Mouse (Mus musculus) adipocyte (in vitro differentiated cells): ENCODE results near the gene Ccdc191.

Source experiments
- DNase-seq: peaks from one replicate; pipeline ENCODE4 v3.0.0-alpha.2; 2016; ENCODE audit warnings: low spot score

The Ccdc191 gene

GRCm38 (mm10) chr16:43889208-43890004 lies at the start of gene Ccdc191:
Gene Ccdc191 (plus strand): TSS chr16:43889800.
- peak; percentile 100 for DNase-seq

GRCm38 (mm10) chr16:43841236-43841635 lies 48.4 kb upstream of the Ccdc191 start:
- DNase-seq, result no peak

- no peak for DNase-seq
These were observed 39.8 kb upstream of the Ccdc191 start for GRCm38 (mm10) chr16:43849839-43850238.

- DNase-seq, result no peak
These were observed 30.6 kb upstream of the Ccdc191 start for GRCm38 (mm10) chr16:43858941-43859476.

GRCm38 (mm10) chr16:43860624-43861023 lies 29.0 kb upstream of the Ccdc191 start:
- no peak for DNase-seq

GRCm38 (mm10) chr16:43869805-43870204 lies 19.8 kb upstream of the Ccdc191 start:
- peak; percentile 37 for DNase-seq

GRCm38 (mm10) chr16:43871419-43871818 lies 18.2 kb upstream of the Ccdc191 start:
- no peak for DNase-seq

- DNase-seq, result no peak
These were observed 9.8 kb upstream of the Ccdc191 start for GRCm38 (mm10) chr16:43879769-43880168.

GRCm38 (mm10) chr16:43881636-43882035 lies 8.0 kb upstream of the Ccdc191 start:
- no peak for DNase-seq

- DNase-seq, result no peak
These were observed 7.3 kb upstream of the Ccdc191 start for GRCm38 (mm10) chr16:43882329-43882728.

- no peak for DNase-seq
These were observed 371 bp downstream of the Ccdc191 start for GRCm38 (mm10) chr16:43890005-43890336.

- no peak for DNase-seq
These were observed 1.2 kb downstream of the Ccdc191 start for GRCm38 (mm10) chr16:43890747-43891336.

GRCm38 (mm10) chr16:43894501-43894900 lies 4.9 kb downstream of the Ccdc191 start:
- DNase-seq, result no peak

GRCm38 (mm10) chr16:43900138-43900537 lies 10.5 kb downstream of the Ccdc191 start:
- DNase-seq, result no peak

GRCm38 (mm10) chr16:43900571-43900970 lies 11.0 kb downstream of the Ccdc191 start:
- DNase-seq, result no peak

GRCm38 (mm10) chr16:43908881-43909280 lies 19.3 kb downstream of the Ccdc191 start:
- no peak for DNase-seq

- no peak for DNase-seq
These were observed 29.3 kb downstream of the Ccdc191 start for GRCm38 (mm10) chr16:43918867-43919266.

GRCm38 (mm10) chr16:43922024-43922423 lies 32.4 kb downstream of the Ccdc191 start:
- DNase-seq, result no peak

GRCm38 (mm10) chr16:43922630-43923029 lies 33.0 kb downstream of the Ccdc191 start:
- DNase-seq, result no peak

GRCm38 (mm10) chr16:43925001-43925558 lies 35.5 kb downstream of the Ccdc191 start:
- no peak for DNase-seq

- DNase-seq, result no peak
These were observed 36.2 kb downstream of the Ccdc191 start for GRCm38 (mm10) chr16:43925846-43926245.

- no peak for DNase-seq
These were observed 36.8 kb downstream of the Ccdc191 start, which contains the start of gene Qtrt2 for GRCm38 (mm10) chr16:43926341-43926859. Gene Qtrt2 (minus strand): TSS chr16:43926809.

GRCm38 (mm10) chr16:43930577-43930976 lies 41.0 kb downstream of the Ccdc191 start:
- DNase-seq, result no peak
